Mouse (Mus musculus) heart, embryonic 11.5 days (tissue): ENCODE data around the gene Espnl. TPM values are rescaled to one million over a fixed set of nuclear protein-coding genes. Genes with fewer than 3 reads are reported as not detected.

Source experiments
- ATAC-seq: fragments of 200-750 bp; cut with Nextera tagmentation; replicated peaks from 2 replicates; pipeline ENCODE4 v1.8.0; 2017; ENCODE audit warnings: moderate library complexity; ENCODE audit not compliant: insufficient number of reproducible peaks, low FRiP score, low TSS enrichment
- H3K27ac ChIP-seq: fragments of 300-500 bp; sonication (generic); 2 replicates; pipeline ENCODE4 v1.5.1; 2014; ENCODE audit warnings: mild to moderate bottlenecking, low read depth, low read length
- H3K27me3 ChIP-seq: fragments of 300-500 bp; sonication (generic); 2 replicates; pipeline ENCODE4 v1.6.1; 2014; ENCODE audit warnings: mild to moderate bottlenecking, low read length, mixed read lengths; ENCODE audit not compliant: control insufficient read depth, insufficient read depth
- H3K36me3 ChIP-seq: fragments of 300-500 bp; sonication (generic); 2 replicates; pipeline ENCODE4 v1.6.1; 2014; ENCODE audit warnings: mild to moderate bottlenecking, low read length, moderate library complexity, mixed read lengths; ENCODE audit not compliant: control insufficient read depth, insufficient read depth
- H3K4me1 ChIP-seq: fragments of 300-500 bp; sonication (generic); 2 replicates; pipeline ENCODE4 v1.6.1; 2014; ENCODE audit warnings: low read length; ENCODE audit not compliant: control insufficient read depth, insufficient read depth
- H3K4me2 ChIP-seq: fragments of 300-500 bp; sonication (generic); 2 replicates; pipeline ENCODE4 v1.6.1; 2014; ENCODE audit warnings: mild to moderate bottlenecking, moderate library complexity
- H3K4me3 ChIP-seq: fragments of 300-500 bp; sonication (generic); 2 replicates; pipeline ENCODE4 v1.5.1; 2014; ENCODE audit warnings: low read depth, low read length
- H3K9ac ChIP-seq: fragments of 300-500 bp; sonication (generic); 2 replicates; pipeline ENCODE4 v1.6.1; 2014; ENCODE audit warnings: mild to moderate bottlenecking, low read depth, low read length, moderate library complexity
- H3K9me3 ChIP-seq: fragments of 300-500 bp; sonication (generic); replicated peaks from 2 replicates; pipeline ENCODE4 v1.6.1; 2016; ENCODE audit warnings: low read length; ENCODE audit not compliant: control insufficient read depth
- WGBS: fragments of 180-500 bp; shearing (Covaris S2); extraction: QIAGEN DNeasy Blood & Tissue Kit; methylation state at CpG from one replicate; pipeline ENCODE4 v1.1.7; 2014; ENCODE audit not compliant: insufficient replicate concordance; 5-methylcytosine and 5-hydroxymethylcytosine counted together
- polyA plus RNA-seq: library from polyadenylated mRNA; unstranded; fragments of >200 nt; fragmentation: Nextera tagmentation; extraction: Ambion mirVana; gene quantifications from 2 replicates; pipeline ENCODE4 v1.2.1, GENCODE M21; 2014

Espnl gene
- polyA plus RNA-seq, 1 experiment from 2014 or later = 0.06 TPM

DNA sequence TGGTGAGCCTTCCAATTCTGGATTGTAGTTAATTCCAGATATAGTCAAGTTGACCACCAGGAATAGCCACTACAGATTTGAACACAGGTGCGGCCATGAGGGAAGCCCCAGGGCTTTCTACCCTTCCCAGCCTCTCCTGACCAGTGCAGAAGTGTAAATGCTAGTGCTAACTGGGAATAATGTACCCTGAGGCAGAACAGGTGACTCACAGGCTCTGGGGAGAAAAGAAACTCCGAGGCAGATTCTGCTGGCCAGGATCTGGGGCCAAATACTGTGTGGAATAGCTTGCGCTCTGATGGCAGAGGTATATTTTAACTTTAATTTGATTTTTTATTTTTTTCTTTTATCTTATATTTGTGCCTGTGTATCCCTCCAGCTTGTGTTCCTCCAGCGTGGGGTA lies 17.3 kb upstream of the Espnl start:
- Histone ChIP-seq H3K9ac (no peak overlapping the region), H3K36me3 (peaks cover 23% of the 10 kb centered on the region), H3K27me3 (no peaks in the 10 kb centered on the region), H3K27ac (no peak overlapping the region), H3K4me3 (no peak overlapping the region), H3K4me1 (no peaks in the 10 kb centered on the region; the same call in none of the 2 replicates), H3K4me2 (no peak overlapping the region), H3K9me3 (no peaks in the 10 kb centered on the region)
- ATAC-seq = no peak
- 87% methylated on average over 4 of the region's 4 CpGs for WGBS

DNA sequence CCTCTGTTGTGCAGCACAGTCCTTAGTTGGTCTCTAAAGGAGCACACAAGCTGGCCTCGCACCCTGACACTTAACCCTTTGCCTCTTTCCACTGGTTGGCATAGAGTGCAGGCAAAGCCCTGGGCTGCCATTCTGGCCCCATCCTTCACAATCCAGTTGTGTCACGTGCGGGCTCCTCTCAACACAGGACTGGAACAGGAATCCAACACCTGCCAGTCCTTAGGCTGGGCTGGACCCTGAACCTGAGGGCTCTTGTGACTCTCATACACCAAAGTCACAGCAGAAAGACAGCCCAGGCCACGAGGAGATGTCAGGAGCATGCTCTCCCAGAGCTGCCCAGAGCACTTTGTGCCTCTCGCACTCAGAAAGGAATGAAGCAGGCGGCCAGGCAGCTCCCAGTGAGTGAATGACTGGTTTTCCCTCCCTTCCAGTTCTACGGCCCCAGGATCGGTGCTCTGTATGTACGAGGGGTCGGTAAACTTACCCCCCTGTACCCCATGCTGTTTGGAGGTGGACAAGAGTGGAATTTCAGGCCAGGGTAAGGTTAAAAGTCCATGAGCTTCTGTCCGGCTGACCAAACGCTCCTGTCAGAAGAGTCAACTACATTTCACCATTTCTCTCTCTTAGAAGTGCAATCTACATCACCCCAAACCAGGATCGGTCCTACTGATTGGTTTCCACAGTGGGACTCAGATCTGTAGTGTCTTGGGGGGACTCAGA lies 12.3 kb upstream of the Espnl start:
- WGBS = 87% methylated on average over 13 of the region's 13 CpGs

DNA sequence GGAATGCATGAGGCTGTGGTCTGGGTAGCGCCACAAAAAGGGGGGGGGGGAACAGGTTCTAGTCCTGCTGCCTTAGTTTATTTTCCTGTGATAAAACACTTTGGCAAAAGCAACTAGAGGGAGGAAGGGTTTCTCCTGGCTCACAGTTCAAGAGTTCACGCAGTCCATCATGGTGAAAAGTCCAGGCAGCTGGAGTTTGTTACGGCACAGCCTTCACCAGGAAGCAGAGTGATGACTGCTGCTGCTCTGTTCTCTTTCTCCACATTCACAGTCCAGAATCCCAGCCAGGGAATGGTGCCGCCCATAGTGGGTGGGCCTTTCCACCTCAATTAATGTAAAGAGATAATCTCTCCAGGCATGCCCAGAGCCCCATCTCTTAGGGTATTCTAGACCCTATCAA lies 9.6 kb upstream of the Espnl start:
- Histone ChIP-seq H3K4me2 (no peak overlapping the region), H3K27me3 (no peaks in the 10 kb centered on the region), H3K27ac (no peak overlapping the region), H3K9ac (no peak overlapping the region), H3K4me3 (no peak overlapping the region), H3K36me3 (peaks cover 19% of the 10 kb centered on the region), H3K4me1 (no peaks in the 10 kb centered on the region), H3K9me3 (no peaks in the 10 kb centered on the region)
- WGBS = 81% methylated on average over 4 of the region's 4 CpGs
- no peak for ATAC-seq

More for the DNA sequence above, 12.3 kb upstream of the Espnl start:
- Histone ChIP-seq H3K4me3 (no peak overlapping the region), H3K27ac (no peak overlapping the region), H3K27me3 (no peaks in the 10 kb centered on the region), H3K4me1 (no peaks in the 10 kb centered on the region), H3K36me3 (peaks cover 33% of the 10 kb centered on the region), H3K9ac (no peak overlapping the region), H3K4me2 (no peak overlapping the region), H3K9me3 (no peaks in the 10 kb centered on the region)
- no peak for ATAC-seq

DNA sequence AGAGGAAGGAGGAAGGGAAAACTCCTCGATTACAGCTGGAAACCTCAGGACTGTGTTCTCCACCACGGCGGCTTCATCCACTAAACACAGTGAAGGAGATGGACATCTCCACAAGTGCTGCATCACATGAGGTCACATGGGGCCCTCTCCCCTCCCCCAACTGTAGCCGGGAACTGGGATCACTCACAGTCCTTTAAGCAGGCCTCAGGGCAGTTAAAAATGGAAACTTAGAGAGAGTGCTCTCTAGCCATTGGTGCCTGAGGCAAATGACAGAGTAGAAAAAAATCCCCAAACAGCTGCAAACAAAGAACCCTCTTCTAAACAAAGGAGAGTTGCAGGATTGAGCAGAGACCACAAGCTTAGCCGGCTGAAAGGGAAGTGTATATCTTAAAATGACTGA lies 8.6 kb upstream of the Espnl start:
- no peak overlapping the region for H3K9ac ChIP-seq
- ATAC-seq = no peak

DNA sequence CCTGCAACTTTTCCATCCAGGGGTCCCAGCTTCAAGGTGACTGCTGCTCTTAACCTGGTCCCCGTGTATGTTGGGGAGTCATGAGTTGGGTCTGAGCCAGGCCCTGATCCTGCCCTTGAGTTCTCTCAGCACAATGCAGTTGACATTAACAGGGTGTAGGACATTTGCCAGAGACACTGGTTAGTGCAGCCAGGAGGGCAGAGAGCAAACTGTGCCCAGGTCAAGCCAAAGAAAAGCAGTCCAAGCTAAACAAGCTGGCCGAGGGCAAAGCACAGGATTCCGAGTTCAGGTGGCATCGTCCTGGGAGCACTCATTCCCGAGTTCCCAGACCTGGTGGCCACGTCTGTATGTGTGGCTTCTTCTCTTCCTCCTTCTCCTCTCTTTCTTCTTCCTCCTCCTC lies 4.2 kb upstream of the Espnl start:
- Histone ChIP-seq H3K4me3 (no peak overlapping the region), H3K4me2 (no peak overlapping the region), H3K27ac (no peak overlapping the region), H3K36me3 (no peaks in the 10 kb centered on the region), H3K9me3 (no peaks in the 10 kb centered on the region), H3K4me1 (peaks cover 15% of the 10 kb centered on the region), H3K9ac (no peak overlapping the region), H3K27me3 (no peaks in the 10 kb centered on the region)
- ATAC-seq = no peak
- WGBS = 79% methylated on average over 6 of the region's 6 CpGs

More for the DNA sequence above, 8.6 kb upstream of the Espnl start:
- peak overlapping the region; percentile 82 for H3K27ac ChIP-seq
- no peaks in the 10 kb centered on the region for H3K27me3 ChIP-seq
- no peaks in the 10 kb centered on the region for H3K9me3 ChIP-seq
- H3K4me3 ChIP-seq = no peak overlapping the region
- H3K4me1 ChIP-seq = 0 out of 2 replicates have a peak, but pooled peaks cover 2% of the 10 kb centered on the region
- H3K4me2 ChIP-seq = no peak overlapping the region
- 42% methylated on average over 5 of the region's 5 CpGs for WGBS
- H3K36me3 ChIP-seq = peaks cover 19% of the 10 kb centered on the region

DNA sequence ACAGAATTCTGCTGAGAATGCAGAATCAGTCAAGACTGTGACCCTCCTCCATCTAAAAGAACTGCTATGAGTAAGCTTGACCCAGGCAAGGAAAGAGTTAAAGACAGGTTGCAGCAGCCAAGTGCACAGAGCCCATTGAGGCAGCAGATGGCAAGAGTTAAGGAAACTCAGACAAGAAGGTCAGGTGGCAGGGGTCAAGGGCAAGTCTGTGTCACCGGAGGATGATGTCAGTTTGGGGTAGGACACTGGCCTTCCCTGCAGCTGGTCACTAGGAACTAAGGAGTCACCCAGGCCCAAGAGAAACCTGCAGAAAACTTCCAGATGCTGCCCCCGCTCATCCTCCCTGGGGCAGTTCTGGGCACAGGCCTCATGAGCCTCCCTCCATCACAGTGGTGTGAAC lies 2.8 kb downstream of the Espnl start:
- no peaks in the 10 kb centered on the region for H3K9me3 ChIP-seq
- no peaks in the 10 kb centered on the region for H3K36me3 ChIP-seq
- ATAC-seq = no peak
- WGBS = 78% methylated on average over 2 of the region's 2 CpGs
- H3K27me3 ChIP-seq = no peaks in the 10 kb centered on the region
- no peak overlapping the region for H3K9ac ChIP-seq
- H3K27ac ChIP-seq = no peak overlapping the region
- H3K4me1 ChIP-seq = peaks cover 12% of the 10 kb centered on the region
- H3K4me2 ChIP-seq = no peak overlapping the region
- no peak overlapping the region for H3K4me3 ChIP-seq

DNA sequence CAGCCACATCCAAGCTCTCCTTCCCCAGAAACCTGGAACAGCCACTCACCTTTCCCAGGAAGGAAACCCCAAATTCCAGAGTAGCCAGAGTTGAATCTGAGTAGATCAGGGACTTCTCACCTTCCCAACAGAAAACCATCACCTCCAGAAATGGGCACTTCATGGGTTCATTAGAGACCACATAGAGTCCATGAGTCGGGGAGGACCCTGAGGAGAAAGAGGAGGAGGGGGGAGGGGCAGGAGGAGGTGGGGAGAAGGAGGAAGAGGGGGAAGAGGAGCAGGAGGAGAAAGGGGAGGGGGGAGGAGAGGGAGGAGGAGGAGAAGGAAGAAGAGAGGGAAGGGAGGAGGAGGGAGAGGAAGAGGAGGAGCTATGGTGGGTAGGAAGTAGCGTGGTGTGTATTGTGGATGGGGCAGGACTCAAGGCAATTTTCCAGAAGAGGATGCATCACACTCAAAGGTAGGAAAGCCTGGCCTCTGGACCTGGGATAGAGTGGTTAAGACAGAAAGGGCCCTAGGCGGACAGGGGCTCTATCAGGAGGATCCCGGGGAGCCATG lies 3.7 kb downstream of the Espnl start:
- no peaks in the 10 kb centered on the region for H3K9me3 ChIP-seq
- no peak overlapping the region for H3K27ac ChIP-seq
- H3K4me1 ChIP-seq = peaks cover 12% of the 10 kb centered on the region
- WGBS = 75% methylated on average over 4 of the region's 4 CpGs
- H3K27me3 ChIP-seq = no peaks in the 10 kb centered on the region
- H3K9ac ChIP-seq = no peak overlapping the region
- no peaks in the 10 kb centered on the region for H3K36me3 ChIP-seq
- no peak overlapping the region for H3K4me2 ChIP-seq
- no peak for ATAC-seq
- no peak overlapping the region for H3K4me3 ChIP-seq

DNA sequence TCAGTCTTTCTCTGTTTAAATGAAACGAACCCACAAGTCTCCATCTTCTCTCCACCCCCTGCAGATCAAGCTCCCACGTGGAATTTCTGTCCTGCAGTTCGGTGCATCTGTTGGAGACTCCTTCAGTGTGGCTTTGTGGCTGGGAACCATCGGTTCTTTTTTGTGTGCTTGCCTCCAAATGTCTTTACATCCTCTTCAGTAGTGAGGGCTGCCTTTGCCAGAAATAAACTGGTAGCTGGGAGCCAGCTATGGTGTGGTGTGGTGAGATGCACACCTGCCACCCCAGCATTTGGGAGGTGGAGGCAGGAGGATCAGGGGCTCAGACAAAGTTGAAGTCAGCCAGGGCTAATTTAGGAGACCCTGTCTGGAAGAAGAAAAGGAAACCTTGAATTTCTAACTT lies 10.2 kb downstream of the Espnl start:
- Histone ChIP-seq H3K4me1 (peaks cover 9% of the 10 kb centered on the region; the same call in 1 of the 2 replicates), H3K9ac (no peak overlapping the region), H3K27ac (no peak overlapping the region), H3K4me3 (no peak overlapping the region), H3K9me3 (no peaks in the 10 kb centered on the region), H3K27me3 (no peaks in the 10 kb centered on the region), H3K36me3 (no peaks in the 10 kb centered on the region), H3K4me2 (no peak overlapping the region)
- no peak for ATAC-seq
- WGBS = 53% methylated on average over 4 of the region's 4 CpGs

DNA sequence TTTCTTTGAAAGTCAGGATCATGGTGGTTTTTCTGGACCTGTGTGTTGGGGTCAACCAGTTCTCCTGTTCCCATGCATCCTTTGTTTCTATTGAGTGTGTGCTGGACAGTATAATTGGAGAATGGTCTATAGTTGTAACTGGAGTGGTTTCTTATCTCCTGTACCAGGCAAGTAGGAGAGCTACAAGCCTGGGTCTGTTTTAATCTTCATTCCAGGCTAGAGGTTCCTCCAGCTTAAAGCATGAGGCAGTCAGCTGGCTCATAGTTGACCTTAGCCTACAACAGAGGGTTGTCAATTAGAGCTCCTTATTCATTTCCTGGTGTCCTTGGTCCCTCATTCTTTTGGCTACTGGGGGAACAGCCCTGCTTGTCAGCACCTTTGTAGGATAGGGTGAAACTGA lies 11.7 kb downstream of the Espnl start:
- Histone ChIP-seq H3K36me3 (no peaks in the 10 kb centered on the region), H3K9me3 (no peaks in the 10 kb centered on the region), H3K4me3 (no peak overlapping the region), H3K4me2 (no peak overlapping the region), H3K27me3 (no peaks in the 10 kb centered on the region), H3K27ac (no peak overlapping the region), H3K4me1 (peaks cover 9% of the 10 kb centered on the region; the same call in 1 of the 2 replicates), H3K9ac (no peak overlapping the region)
- ATAC-seq = 0 out of 2 replicates have a peak, but pooled peaks have one; percentile 19
